Mouse (Mus musculus) kidney, embryonic 14.5 days (tissue): ENCODE data around the gene Lrig3. TPM values are rescaled to one million over a fixed set of nuclear protein-coding genes. Genes with fewer than 3 reads are reported as not detected.

ENCODE experiments used
- ATAC-seq: fragments of 200-750 bp; cut with Nextera tagmentation; 2 replicates; pipeline ENCODE4 v1.8.0; 2017; ENCODE audit warnings: moderate number of reproducible peaks, mild to moderate bottlenecking, moderate TSS enrichment, moderate library complexity; ENCODE audit not compliant: low FRiP score, low TSS enrichment
- H3K27ac ChIP-seq: fragments of 300-500 bp; sonication (generic); 2 replicates; pipeline ENCODE4 v1.5.1; 2014; ENCODE audit warnings: low read depth, mild to moderate bottlenecking, low read length, moderate library complexity, mixed read lengths
- H3K27me3 ChIP-seq: fragments of 300-500 bp; sonication (generic); 2 replicates; pipeline ENCODE4 v1.6.1; 2014; ENCODE audit warnings: mild to moderate bottlenecking, low read length; ENCODE audit not compliant: control insufficient read depth, insufficient read depth
- H3K36me3 ChIP-seq: fragments of 300-500 bp; sonication (generic); 2 replicates; pipeline ENCODE4 v1.6.1; 2014; ENCODE audit warnings: low read length, mixed read lengths; ENCODE audit not compliant: control insufficient read depth, insufficient read depth
- H3K4me1 ChIP-seq: fragments of 300-500 bp; sonication (generic); 2 replicates; pipeline ENCODE4 v1.6.1; 2014; ENCODE audit warnings: low read length, mixed read lengths; ENCODE audit not compliant: control insufficient read depth, insufficient read depth
- H3K4me2 ChIP-seq: fragments of 300-500 bp; sonication (generic); replicated peaks from 2 replicates; pipeline ENCODE4 v1.6.1; 2014; ENCODE audit warnings: low read depth, mild to moderate bottlenecking, low read length
- H3K4me3 ChIP-seq: fragments of 300-500 bp; sonication (generic); 2 replicates; pipeline ENCODE4 v1.5.1; 2014; ENCODE audit warnings: mild to moderate bottlenecking, low read length
- H3K9ac ChIP-seq: fragments of 300-500 bp; sonication (generic); 2 replicates; pipeline ENCODE4 v1.6.1; 2014; ENCODE audit warnings: low read depth, mild to moderate bottlenecking, low read length, moderate library complexity
- H3K9me3 ChIP-seq: fragments of 300-500 bp; sonication (generic); 2 replicates; pipeline ENCODE4 v1.6.1; 2016; ENCODE audit warnings: low read length; ENCODE audit not compliant: control insufficient read depth
- WGBS: fragments of 180-500 bp; shearing (Covaris S2); extraction: QIAGEN DNeasy Blood & Tissue Kit; methylation state at CpG from one replicate; pipeline ENCODE4 v1.1.7; 2014; 5-methylcytosine and 5-hydroxymethylcytosine counted together
- polyA plus RNA-seq: library from polyadenylated mRNA; unstranded; fragments of >200 nt; fragmentation: Nextera tagmentation; extraction: Ambion mirVana; gene quantifications from 2 replicates; pipeline ENCODE4 v1.2.1, GENCODE M21; 2014

Gene Lrig3
- polyA plus RNA-seq, 1 experiment from 2014 or later, result 30.1 TPM

- H3K36me3 ChIP-seq, result peaks cover 9% of the 10 kb centered on the region; the same call in 1 of the 2 replicates
- no peaks in the 10 kb centered on the region for H3K27me3 ChIP-seq
- H3K4me3 ChIP-seq, result peak overlapping the region; percentile 85
- H3K9ac ChIP-seq, result peak overlapping the region; percentile 99
- no peaks in the 10 kb centered on the region for H3K9me3 ChIP-seq
- peak overlapping the region; percentile 90 for H3K27ac ChIP-seq
- WGBS, result 12% methylated on average over 10 of the region's 10 CpGs
- peak overlapping the region; percentile 71 for H3K4me2 ChIP-seq
- peaks cover 16% of the 10 kb centered on the region for H3K4me1 ChIP-seq
- ATAC-seq, result no peak
Measured at GRCm38 (mm10) chr10:125969133-125969490, 3.1 kb downstream of the Lrig3 start.

- ATAC-seq, result no peak
- Histone ChIP-seq H3K4me3 (peak overlapping the region; percentile 2; the same call in 1 of the 2 replicates), H3K4me1 (peaks cover 16% of the 10 kb centered on the region), H3K27me3 (no peaks in the 10 kb centered on the region), H3K27ac (peak overlapping the region; percentile 13; the same call in 1 of the 2 replicates), H3K9ac (peak overlapping the region; percentile 12; the same call in 1 of the 2 replicates), H3K36me3 (peaks cover 12% of the 10 kb centered on the region; the same call in 1 of the 2 replicates), H3K4me2 (peak overlapping the region; percentile 71), H3K9me3 (no peaks in the 10 kb centered on the region)
- 61% methylated on average over 2 of the region's 2 CpGs for WGBS
Measured at GRCm38 (mm10) chr10:125970031-125970430, 4.1 kb downstream of the Lrig3 start.

- peak overlapping the region; percentile 13; the same call in 1 of the 2 replicates for H3K27ac ChIP-seq
- H3K4me3 ChIP-seq, result peak overlapping the region; percentile 2; the same call in 1 of the 2 replicates
- H3K27me3 ChIP-seq, result no peaks in the 10 kb centered on the region
- ATAC-seq, result no peak
- 20% methylated on average over 4 of the region's 4 CpGs for whole genome bisulfite sequencing
- H3K9me3 ChIP-seq, result no peaks in the 10 kb centered on the region
- peaks cover 16% of the 10 kb centered on the region for H3K36me3 ChIP-seq
- H3K9ac ChIP-seq, result peak overlapping the region; percentile 12; the same call in 1 of the 2 replicates
- peaks cover 16% of the 10 kb centered on the region for H3K4me1 ChIP-seq
- peak overlapping the region; percentile 71 for H3K4me2 ChIP-seq
Measured at GRCm38 (mm10) chr10:125970500-125970899, 4.5 kb downstream of the Lrig3 start.

GRCm38 (mm10) chr10:125973726-125974125 is 7.8 kb downstream of the Lrig3 start:
- Histone ChIP-seq H3K4me1 (peaks cover 17% of the 10 kb centered on the region), H3K4me3 (no peak overlapping the region), H3K27ac (no peak overlapping the region), H3K9ac (no peak overlapping the region), H3K27me3 (no peaks in the 10 kb centered on the region), H3K4me2 (no peak overlapping the region), H3K36me3 (peaks cover 25% of the 10 kb centered on the region), H3K9me3 (no peaks in the 10 kb centered on the region)
- ATAC-seq, result no peak
- 52% methylated on average over 7 of the region's 7 CpGs for WGBS

GRCm38 (mm10) chr10:125981938-125982337 is 16.0 kb downstream of the Lrig3 start:
- WGBS, result 93% methylated on average over 5 of the region's 5 CpGs

GRCm38 (mm10) chr10:125984473-125985035 is 18.6 kb downstream of the Lrig3 start:
- Histone ChIP-seq H3K9me3 (no peaks in the 10 kb centered on the region), H3K36me3 (peaks cover 39% of the 10 kb centered on the region), H3K27me3 (no peaks in the 10 kb centered on the region), H3K9ac (no peak overlapping the region), H3K4me3 (no peak overlapping the region), H3K27ac (no peak overlapping the region), H3K4me1 (peaks cover 3% of the 10 kb centered on the region), H3K4me2 (no peak overlapping the region)
- WGBS, result 72% methylated on average over 9 of the region's 9 CpGs
- peak; percentile 50 for ATAC-seq

More at GRCm38 (mm10) chr10:125981938-125982337, 16.0 kb downstream of the Lrig3 start:
- Histone ChIP-seq H3K27me3 (no peaks in the 10 kb centered on the region), H3K36me3 (peaks cover 25% of the 10 kb centered on the region; the same call in 1 of the 2 replicates), H3K9me3 (no peaks in the 10 kb centered on the region), H3K4me2 (no peak overlapping the region), H3K4me1 (peaks cover 7% of the 10 kb centered on the region), H3K4me3 (no peak overlapping the region), H3K9ac (no peak overlapping the region), H3K27ac (no peak overlapping the region)
- no peak for ATAC-seq

- Histone ChIP-seq H3K4me1 (peaks cover 4% of the 10 kb centered on the region), H3K9ac (no peak overlapping the region), H3K27ac (no peak overlapping the region), H3K4me2 (no peak overlapping the region), H3K9me3 (no peaks in the 10 kb centered on the region), H3K27me3 (no peaks in the 10 kb centered on the region), H3K4me3 (no peak overlapping the region), H3K36me3 (peaks cover 39% of the 10 kb centered on the region)
- no peak for ATAC-seq
- 91% methylated on average over 1 of the region's 1 CpGs for WGBS
Measured at GRCm38 (mm10) chr10:125985795-125986194, 19.8 kb downstream of the Lrig3 start.

GRCm38 (mm10) chr10:125986443-125986842 is 20.5 kb downstream of the Lrig3 start:
- H3K9me3 ChIP-seq, result no peaks in the 10 kb centered on the region
- H3K36me3 ChIP-seq, result peaks cover 32% of the 10 kb centered on the region
- H3K4me3 ChIP-seq, result no peak overlapping the region
- no peak overlapping the region for H3K4me2 ChIP-seq
- no peak overlapping the region for H3K27ac ChIP-seq
- H3K9ac ChIP-seq, result no peak overlapping the region
- H3K27me3 ChIP-seq, result no peaks in the 10 kb centered on the region
- H3K4me1 ChIP-seq, result peaks cover 10% of the 10 kb centered on the region
- 85% methylated on average over 9 of the region's 9 CpGs for WGBS
- ATAC-seq, result no peak

- no peaks in the 10 kb centered on the region for H3K9me3 ChIP-seq
- peaks cover 28% of the 10 kb centered on the region for H3K36me3 ChIP-seq
- no peak overlapping the region for H3K9ac ChIP-seq
- no peak for ATAC-seq
- H3K27ac ChIP-seq, result no peak overlapping the region
- H3K4me3 ChIP-seq, result no peak overlapping the region
- no peaks in the 10 kb centered on the region for H3K27me3 ChIP-seq
- WGBS, result 78% methylated on average over 6 of the region's 6 CpGs
- H3K4me2 ChIP-seq, result no peak overlapping the region
- H3K4me1 ChIP-seq, result peaks cover 11% of the 10 kb centered on the region
Measured at GRCm38 (mm10) chr10:125987307-125987706, 21.3 kb downstream of the Lrig3 start.
